Mouse (Mus musculus) testis, adult 2 months (tissue): ENCODE results near the gene Fzr1.

Experiments used
- CTCF ChIP-seq: fragments of 200-500 bp; IDR thresholded peaks from 2 replicates; pipeline ENCODE4 v1.5.1; 2012; ENCODE audit warnings: low read depth, mild to moderate bottlenecking, inconsistent platforms, low read length, moderate library complexity; ENCODE audit not compliant: control insufficient read depth, insufficient read depth, insufficient replicate concordance
- POLR2A ChIP-seq: fragments of 200-500 bp; IDR thresholded peaks from 2 replicates; pipeline ENCODE4 v1.6.1; 2012; ENCODE audit warnings: low read depth, mild to moderate bottlenecking, inconsistent platforms, low read length, moderate library complexity; ENCODE audit not compliant: control insufficient read depth

- TF ChIP-seq CTCF (no peak), POLR2A (no peak)
Observed at GRCm38 (mm10) chr10:81355533-81355932, 22.8 kb downstream of the Fzr1 start.
